Comparison of ENCODE assay signal across 8 mouse cellular contexts in genomic region chr19:45560153-45560890, GRCm38 (mm10). TPM values are rescaled to one million over a fixed set of nuclear protein-coding genes. Genes with fewer than 3 reads are reported as not detected.
DNase-seq lines count a peak whose midpoint lies in the region; ATAC-seq and TF ChIP-seq lines count a peak whose summit lies in the region.

TSS of gene Poll (minus strand) at chr19:45560531.
TSS of gene Gm17018 (plus strand) at chr19:45560615.

- peak within 1 kb of the TSS; percentile 79 for H3K9ac ChIP-seq in kidney, embryonic 15.5 days
- H3K9ac ChIP-seq in liver, adult 2 months (ENCODE audit: low read depth, low read length): peak within 1 kb of the TSS; percentile 80

- DNase-seq in A20 (ENCODE audit: low read depth, low spot score): peak; percentile 87
- peak; percentile 93 for DNase-seq in heart, embryonic 10.5 days (ENCODE audit: low spot score)
- peak; percentile 63 for DNase-seq in liver, adult 2 months (ENCODE audit: extremely low read depth, low read depth, low spot score)
- DNase-seq in spleen, postnatal 4 days (ENCODE audit: low spot score in 2 of 2): peak; percentile 78 to 87

- no peaks in the 10 kb centered on the region for H3K79me2 ChIP-seq in liver, adult 2 months (ENCODE audit: control insufficient read depth, insufficient read depth, low read length)

- peak within 1 kb of the TSS; percentile 82 for H3K4me3 ChIP-seq in bone marrow macrophage, adult 2 months (ENCODE audit: insufficient read depth, low read length)
- H3K4me3 ChIP-seq in embryonic fibroblast, embryonic 13.5 days (ENCODE audit: insufficient read depth, low read length): peak within 1 kb of the TSS; percentile 93
- peak within 1 kb of the TSS; percentile 91 for H3K4me3 ChIP-seq in heart, embryonic 10.5 days
- H3K4me3 ChIP-seq in kidney, embryonic 15.5 days (replicated peaks): peak within 1 kb of the TSS; percentile 72
- peak within 1 kb of the TSS; percentile 74 for H3K4me3 ChIP-seq in liver, adult 2 months (ENCODE audit: insufficient read depth, low read depth, low read length)

- peaks cover 30% of the 10 kb centered on the region for H3K36me3 ChIP-seq in heart, embryonic 10.5 days
- peaks cover 25% of the 10 kb centered on the region for H3K36me3 ChIP-seq in kidney, embryonic 15.5 days
- no peaks in the 10 kb centered on the region for H3K36me3 ChIP-seq in liver, adult 2 months (ENCODE audit: control insufficient read depth, insufficient read depth, low read length)

- no peak for TF ChIP-seq POLR2A in bone marrow macrophage, adult 2 months (IDR thresholded peaks at IDR 0.05; ENCODE audit: borderline replicate concordance, low read depth, low read length)
- peak; percentile 62 for TF ChIP-seq POLR2A in embryonic fibroblast, embryonic 13.5 days (IDR thresholded peaks at IDR 0.05; ENCODE audit: low read depth, low read length)
- 0 out of 2 replicates have a peak, but pooled peaks have one; percentile 23 for TF ChIP-seq POLR2A in liver, adult 2 months (IDR thresholded peaks at IDR 0.05; ENCODE audit: extremely low read depth, insufficient read depth, low read length)

- no peaks in the 10 kb centered on the region for H3K9me3 ChIP-seq in heart, embryonic 10.5 days
- no peaks in the 10 kb centered on the region for H3K9me3 ChIP-seq in kidney, embryonic 15.5 days (replicated peaks)

- H3K4me1 ChIP-seq in bone marrow macrophage, adult 2 months (ENCODE audit: control insufficient read depth, insufficient read depth, low read length): peaks cover 28% of the 10 kb centered on the region
- H3K4me1 ChIP-seq in embryonic fibroblast, embryonic 13.5 days (ENCODE audit: control insufficient read depth, insufficient read depth, low read length): peaks cover 4% of the 10 kb centered on the region; the same call in 1 of the 2 replicates
- H3K4me1 ChIP-seq in heart, embryonic 10.5 days: peaks cover 11% of the 10 kb centered on the region
- H3K4me1 ChIP-seq in kidney, embryonic 15.5 days: peaks cover 23% of the 10 kb centered on the region
- H3K4me1 ChIP-seq in liver, adult 2 months (ENCODE audit: control insufficient read depth, insufficient read depth, low read length): 0 out of 2 replicates have a peak, but pooled peaks cover 1% of the 10 kb centered on the region

- H3K27ac ChIP-seq in bone marrow macrophage, adult 2 months (ENCODE audit: insufficient read depth, low read depth, low read length): peak within 1 kb of the TSS; percentile 52
- H3K27ac ChIP-seq in embryonic fibroblast, embryonic 13.5 days (ENCODE audit: insufficient read depth, low read length): no peak within 1 kb of the TSS
- peak within 1 kb of the TSS; percentile 91 for H3K27ac ChIP-seq in heart, embryonic 10.5 days
- peak within 1 kb of the TSS; percentile 81 for H3K27ac ChIP-seq in kidney, embryonic 15.5 days
- H3K27ac ChIP-seq in liver, adult 2 months (replicated peaks; ENCODE audit: insufficient read depth, low read depth, low read length): no peak within 1 kb of the TSS

- ATAC-seq in kidney, embryonic 15.5 days (replicated peaks; ENCODE audit: low FRiP score): peak; percentile 80
- peak; percentile 84 for ATAC-seq in monocyte, adult 5-6 weeks (replicated peaks; ENCODE audit: insufficient number of reproducible peaks, low FRiP score, low TSS enrichment, poor library complexity, severe bottlenecking)

- peak within 1 kb of the TSS; percentile 91 for H3K4me2 ChIP-seq in kidney, embryonic 15.5 days

- no peak for TF ChIP-seq CTCF in bone marrow macrophage, adult 2 months (IDR thresholded peaks at IDR 0.05; ENCODE audit: low read depth, low read length)
- no peak for TF ChIP-seq CTCF in embryonic fibroblast, embryonic 13.5 days (IDR thresholded peaks at IDR 0.05; ENCODE audit: borderline replicate concordance, insufficient read depth, low read length)
- no peak for TF ChIP-seq CTCF in liver, adult 2 months (IDR thresholded peaks at IDR 0.05; ENCODE audit: low read depth, low read length)

- H3K27me3 ChIP-seq in heart, embryonic 10.5 days (ENCODE audit: insufficient read depth, poor library complexity, severe bottlenecking): no peaks in the 10 kb centered on the region; the same call in 1 of the 2 replicates
- H3K27me3 ChIP-seq in kidney, embryonic 15.5 days: no peaks in the 10 kb centered on the region
- H3K27me3 ChIP-seq in liver, adult 2 months (ENCODE audit: control insufficient read depth, insufficient read depth, low read length): no peaks in the 10 kb centered on the region

- WGBS in heart, embryonic 10.5 days: under 1% methylated on average over 35 of the region's 35 CpGs
- WGBS in kidney, embryonic 15.5 days: under 1% methylated on average over 35 of the region's 35 CpGs
- WGBS in liver, adult 2 months: under 1% methylated on average over 35 of the region's 35 CpGs

RNA-seq across cellular contexts. Expression of gene Poll, which starts in this region (rescaled TPM):
- 9.3 and 10.1 TPM in 2 replicates for polyA plus RNA-seq in bone marrow macrophage, adult 2 months (2012; ENCODE audit: insufficient read depth, insufficient read length, missing spikeins)
- polyA plus RNA-seq in embryonic fibroblast, embryonic 13.5 days (2011; ENCODE audit: insufficient read length, low read depth, missing spikeins): 5.1 and 5.6 TPM in 2 replicates
- polyA plus RNA-seq in heart, embryonic 10.5 days (2016; fragmentation: Nextera tagmentation; extraction: Ambion mirVana): 19.2 and 19.4 TPM in 2 replicates
- 18.9 and 19.9 TPM in 2 replicates for polyA plus RNA-seq in kidney, embryonic 15.5 days (2015; fragmentation: Nextera tagmentation; extraction: Ambion mirVana)
- 6.1 TPM in 2 replicates for total RNA-seq in liver, adult 2 months (2014; rRNA removed)
- polyA plus RNA-seq in liver, adult 2 months (2012; rRNA removed): 7.1 and 7.3 TPM in 2 replicates
- 4.7 to 6.3 TPM (median 5.7 TPM) in 3 replicates for total RNA-seq in monocyte, adult 5-6 weeks (2017)

RNA-seq across cellular contexts. Expression of gene Gm17018, which starts in this region (rescaled TPM):
- polyA plus RNA-seq in bone marrow macrophage, adult 2 months (2012; ENCODE audit: insufficient read depth, insufficient read length, missing spikeins): 35.3 and 36.0 TPM in 2 replicates
- polyA plus RNA-seq in embryonic fibroblast, embryonic 13.5 days (2011; ENCODE audit: insufficient read length, low read depth, missing spikeins): 20.8 and 26.7 TPM in 2 replicates
- polyA plus RNA-seq in heart, embryonic 10.5 days (2016; fragmentation: Nextera tagmentation; extraction: Ambion mirVana): 32.5 and 35.0 TPM in 2 replicates
- 48.9 and 53.3 TPM in 2 replicates for polyA plus RNA-seq in kidney, embryonic 15.5 days (2015; fragmentation: Nextera tagmentation; extraction: Ambion mirVana)
- total RNA-seq in liver, adult 2 months (2014; rRNA removed): 5.5 and 6.0 TPM in 2 replicates
- polyA plus RNA-seq in liver, adult 2 months (2012; rRNA removed): 2.8 and 3.0 TPM in 2 replicates
- 16.6 to 18.7 TPM (median 16.9 TPM) in 3 replicates for total RNA-seq in monocyte, adult 5-6 weeks (2017)

Comparison
In these comparisons a context has a peak if more than half of its experiments do, and no peak if none do; other contexts are left out.
1. H3K27ac ChIP-seq: peak in bone marrow macrophage, adult 2 months (single experiment), heart, embryonic 10.5 days (single experiment) and kidney, embryonic 15.5 days (single experiment); none in embryonic fibroblast, embryonic 13.5 days (single experiment) and liver, adult 2 months (single experiment).
2. Peak in every context shown above with its lines, with median percentiles within 50 percentile points of each other: DNase-seq and H3K4me3 ChIP-seq.